Comparison of ENCODE assay signal across 20 mouse cellular contexts in genomic region chr16:34994641-34995141, GRCm38 (mm10). TPM values are rescaled to one million over a fixed set of nuclear protein-coding genes. Genes with fewer than 3 reads are reported as not detected.
A peak's percentile ranks its signal among the peaks of the same experiment; 100 is the strongest.
DNase-seq lines count a peak whose midpoint lies in the region; ATAC-seq and TF ChIP-seq lines count a peak whose summit lies in the region.
"Had no signal": no experiment of that assay in that cellular context is flagged by ENCODE, and none has a peak within 500 bp of the region (broad histone marks: within the 10 kb centered on the region; RNA-seq: fewer than 3 reads in every experiment).

No protein-coding gene starts in this region.

- no peaks in the 10 kb centered on the region for H3K27me3 ChIP-seq in liver, adult 2 months (ENCODE audit: control insufficient read depth, insufficient read depth, low read length)
- H3K27me3 ChIP-seq: embryonic facial prominence, embryonic 13.5 days; hindbrain, embryonic 13.5 days; neural tube, embryonic 12.5 days had no signal

- peaks cover 4% of the 10 kb centered on the region; the same call in 1 of the 2 replicates for H3K36me3 ChIP-seq in liver, adult 2 months (ENCODE audit: control insufficient read depth, insufficient read depth, low read length)
- H3K36me3 ChIP-seq: embryonic facial prominence, embryonic 13.5 days; hindbrain, embryonic 13.5 days; neural tube, embryonic 12.5 days had no signal

- H3K4me1 ChIP-seq in liver, adult 2 months (ENCODE audit: control insufficient read depth, insufficient read depth, low read length) = peaks cover 25% of the 10 kb centered on the region
- peaks cover 12% of the 10 kb centered on the region for H3K4me1 ChIP-seq in cortical plate, adult 2 months (ENCODE audit: control insufficient read depth, insufficient read depth, low read length)
- H3K4me1 ChIP-seq in olfactory bulb, adult 2 months (ENCODE audit: control insufficient read depth, insufficient read depth, low read length) = peaks cover 37% of the 10 kb centered on the region

- no peak for TF ChIP-seq CTCF in gastrocnemius, adult 2 months (IDR thresholded peaks at IDR 0.05)
- TF ChIP-seq CTCF in liver, adult 2 months (IDR thresholded peaks at IDR 0.05; ENCODE audit: low read depth, low read length) = no peak
- TF ChIP-seq CTCF in cortical plate, adult 2 months (IDR thresholded peaks at IDR 0.05; ENCODE audit: extremely low read depth, insufficient read depth, low read length) = no peak
- TF ChIP-seq CTCF in olfactory bulb, adult 2 months (IDR thresholded peaks at IDR 0.05; ENCODE audit: insufficient read depth, low read depth, low read length) = no peak

- 73% methylated on average over 9 of the region's 9 CpGs for WGBS in liver, adult 2 months
- WGBS in olfactory bulb, adult 2 months = 52% methylated on average over 9 of the region's 9 CpGs

- peak overlapping the region; percentile 8; the same call in 1 of the 2 replicates for H3K4me3 ChIP-seq in gastrocnemius, adult 2 months
- H3K4me3 ChIP-seq in liver, adult 2 months (ENCODE audit: insufficient read depth, low read depth, low read length) = no peak overlapping the region
- H3K4me3 ChIP-seq in cortical plate, adult 2 months (ENCODE audit: insufficient read depth, low read length) = no peak overlapping the region
- H3K4me3 ChIP-seq in olfactory bulb, adult 2 months (ENCODE audit: insufficient read depth, low read depth, low read length) = no peak overlapping the region
- H3K4me3 ChIP-seq: embryonic facial prominence, embryonic 13.5 days; hindbrain, embryonic 13.5 days; neural tube, embryonic 12.5 days had no signal

- no peak for TF ChIP-seq POLR2A in liver, adult 2 months (IDR thresholded peaks at IDR 0.05; ENCODE audit: extremely low read depth, insufficient read depth, low read length)
- TF ChIP-seq POLR2A in cortical plate, adult 2 months (IDR thresholded peaks at IDR 0.05; ENCODE audit: extremely low read depth, insufficient read depth, low read length) = no peak
- no peak for TF ChIP-seq POLR2A in olfactory bulb, adult 2 months (IDR thresholded peaks at IDR 0.05; ENCODE audit: insufficient read depth, low read depth, low read length)

- no peak for DNase-seq in gastrocnemius, adult 2 months
- no peak for DNase-seq in gastrocnemius, adult 18-20 months (ENCODE audit: low spot score)
- peak; percentile 53 for DNase-seq in liver, adult 2 months (ENCODE audit: extremely low read depth, low read depth, low spot score)
- DNase-seq in liver = no peak
- DNase-seq: adrenal gland, adult 8-10 months; cerebellum, postnatal 10 days; gastrocnemius, postnatal 14 days; layer of hippocampus, adult 9-11 months; left cerebral cortex, postnatal 4 days; liver, postnatal 0 days; midbrain, embryonic 14.5 days; right cerebral cortex, adult 18-20 months had no signal

- H3K9ac ChIP-seq in liver, adult 2 months (ENCODE audit: low read depth, low read length) = peak overlapping the region; percentile 45; the same call in 1 of the 2 replicates
- H3K9ac ChIP-seq: embryonic facial prominence, embryonic 13.5 days; hindbrain, embryonic 13.5 days; liver, postnatal 0 days; neural tube, embryonic 12.5 days had no signal

- no peak for ATAC-seq in cerebellum, adult (ENCODE audit: insufficient number of reproducible peaks, low FRiP score, low TSS enrichment)
- ATAC-seq in erythroblast, adult 5-6 weeks (replicated peaks; ENCODE audit: low FRiP score, poor library complexity, severe bottlenecking) = no peak
- ATAC-seq: forebrain, embryonic 16.5 days; liver, postnatal 0 days had no signal

- H3K79me2 ChIP-seq in liver, adult 2 months (ENCODE audit: control insufficient read depth, insufficient read depth, low read length) = no peaks in the 10 kb centered on the region

- intact Hi-C loops in gastrocnemius, adult 2 months (cut with DNase I) = no loop called here

- H3K27ac ChIP-seq in gastrocnemius, adult 2 months = peak overlapping the region; percentile 64
- H3K27ac ChIP-seq in liver, adult 2 months (replicated peaks; ENCODE audit: insufficient read depth, low read depth, low read length) = peak overlapping the region; percentile 98
- H3K27ac ChIP-seq in cortical plate, adult 2 months (ENCODE audit: insufficient read depth, low read length) = peak overlapping the region; percentile 36; the same call in 1 of the 2 replicates
- peak overlapping the region; percentile 59 for H3K27ac ChIP-seq in olfactory bulb, adult 2 months (ENCODE audit: insufficient read depth, low read depth, low read length)
- H3K27ac ChIP-seq: embryonic facial prominence, embryonic 13.5 days; hindbrain, embryonic 13.5 days; neural tube, embryonic 12.5 days had no signal

RNA-seq across cellular contexts. Expression of gene Hacd2, which starts 27.5 kb away (rescaled TPM):
- 1 to 10 TPM; 1.8 TPM for total RNA-seq in gastrocnemius, adult 2 months (2021)
- total RNA-seq in gastrocnemius, adult 18-20 months (2021) = 1 to 10 TPM; 1.9 to 2.1 TPM
- 19.8 and 23.8 TPM in 2 replicates for total RNA-seq in liver, adult 2 months (2014; rRNA removed)
- polyA plus RNA-seq in liver, adult 2 months (2012; rRNA removed) = 70.7 and 88.9 TPM in 2 replicates
- polyA plus RNA-seq in cortical plate, adult 2 months (2012; rRNA removed) = 38.2 and 42.7 TPM in 2 replicates
- polyA plus RNA-seq in olfactory bulb, adult 2 months (2012; ENCODE audit: insufficient read depth, insufficient read length, low replicate concordance, missing spikeins) = not detected in 2 replicates
- 21.9 and 25.7 TPM in 2 replicates for total RNA-seq in erythroblast, adult 5-6 weeks (2015; ENCODE audit: low replicate concordance)
- total RNA-seq in erythroblast, adult 5-6 weeks (2017; ENCODE audit: low replicate concordance) = 2.2 and 5.5 TPM in 2 replicates

Comparison
In these comparisons a context has a peak if more than half of its experiments do, and no peak if none do; other contexts are left out.
1. H3K27ac ChIP-seq: peak in every context shown above with its lines; median percentile 98 in liver, adult 2 months; 64 in gastrocnemius, adult 2 months; 59 in olfactory bulb, adult 2 months; 36 in cortical plate, adult 2 months.